Mouse (Mus musculus): ENCODE measurements around the gene Map3k5.

DNA sequence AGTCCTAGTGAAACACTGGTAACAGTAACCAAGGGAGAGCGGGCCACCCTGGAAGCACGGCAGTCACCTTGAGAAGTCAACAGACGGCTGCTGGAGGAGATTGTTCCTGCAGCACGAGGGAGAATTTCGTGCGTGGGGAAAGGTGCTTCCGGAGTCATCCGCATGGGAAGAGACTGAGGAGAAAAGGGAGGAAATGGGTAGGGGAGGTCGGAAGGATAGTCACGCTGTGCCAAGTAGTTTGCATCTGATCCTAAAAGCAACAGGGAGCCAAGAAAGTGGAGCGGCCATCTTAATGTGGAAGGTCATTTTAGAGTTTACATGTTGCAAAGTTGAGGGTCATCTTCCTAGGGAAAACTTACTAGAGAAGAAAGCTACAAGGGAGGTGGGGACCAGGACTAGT lies 155.9 kb downstream of the Map3k5 start:
- TF ChIP-seq CTCF (conservative IDR thresholded peaks at IDR 0.05; ENCODE audit: insufficient read depth, insufficient read length, low read depth, low read length) (no peak), POLR2A (IDR thresholded peaks at IDR 0.05; ENCODE audit: low read depth, low read length) (no peak)
